Comparison of ENCODE assay signal across 25 mouse cellular contexts in genomic region chr17:25888837-25889236, GRCm38 (mm10).
"Had no signal": no experiment of that assay in that cellular context is flagged by ENCODE, and none has a peak within 500 bp of the region (broad histone marks: within the 10 kb centered on the region; RNA-seq: fewer than 3 reads in every experiment).

No protein-coding gene starts in this region.

- H3K4me1 ChIP-seq: kidney, embryonic 15.5 days; limb, embryonic 12.5 days; limb, embryonic 15.5 days; midbrain, embryonic 12.5 days had no signal

- H3K4me2 ChIP-seq: kidney, embryonic 15.5 days; limb, embryonic 12.5 days; limb, embryonic 15.5 days; liver, embryonic 11.5 days; lung, embryonic 14.5 days; midbrain, embryonic 12.5 days; midbrain, embryonic 15.5 days; neural tube, embryonic 12.5 days; neural tube, embryonic 15.5 days had no signal

- H3K4me3 ChIP-seq: kidney, embryonic 15.5 days; limb, embryonic 12.5 days; limb, embryonic 15.5 days; midbrain, embryonic 12.5 days; midbrain, embryonic 15.5 days; neural tube, embryonic 12.5 days; neural tube, embryonic 15.5 days had no signal

- ATAC-seq: liver, postnatal 0 days; lung, postnatal 0 days; midbrain, embryonic 15.5 days had no signal

- DNase-seq: kidney, adult 11 months; kidney, adult 8-10 months; kidney, postnatal 10 days; kidney, postnatal 36 days; layer of hippocampus, postnatal 36 days; left cerebral cortex, postnatal 4 days; liver, postnatal 0 days; lung, embryonic 14.5 days; right cerebral cortex, adult 18-20 months; right cerebral cortex, postnatal 14 days; right cerebral cortex, postnatal 4 days; thymus, adult 2 months; thymus, postnatal 25 days had no signal

- H3K27ac ChIP-seq: kidney, embryonic 15.5 days; limb, embryonic 12.5 days; limb, embryonic 15.5 days; liver, embryonic 14.5 days; macrophage; midbrain, embryonic 12.5 days; midbrain, embryonic 15.5 days; neural tube, embryonic 12.5 days; neural tube, embryonic 15.5 days; stomach, postnatal 0 days had no signal

- H3K27me3 ChIP-seq: kidney, embryonic 15.5 days; limb, embryonic 12.5 days; limb, embryonic 15.5 days; midbrain, embryonic 12.5 days; midbrain, embryonic 15.5 days; neural tube, embryonic 12.5 days; neural tube, embryonic 15.5 days had no signal

- H3K9ac ChIP-seq: kidney, embryonic 15.5 days; limb, embryonic 12.5 days; limb, embryonic 15.5 days; liver, embryonic 14.5 days; liver, postnatal 0 days; lung, embryonic 14.5 days; midbrain, embryonic 12.5 days; midbrain, embryonic 15.5 days; neural tube, embryonic 12.5 days; neural tube, embryonic 15.5 days had no signal

- H3K9me3 ChIP-seq: kidney, embryonic 15.5 days; limb, embryonic 12.5 days; limb, embryonic 15.5 days; midbrain, embryonic 12.5 days; midbrain, embryonic 15.5 days; neural tube, embryonic 12.5 days; neural tube, embryonic 15.5 days had no signal
